Mouse (Mus musculus) adrenal gland, postnatal 4 days (tissue): ENCODE measurements around the gene Ism1. TPM values are rescaled to one million over a fixed set of nuclear protein-coding genes. Genes with fewer than 3 reads are reported as not detected.

Experiments
- DNase-seq, 2 experiments: peaks; one replicate each; pipeline ENCODE4 v3.0.0; 2021 to 2022; ENCODE audit warnings: low spot score in 2 of 2, mixed read lengths in 2 of 2
- total RNA-seq, 2 experiments: library from RNA; stranded (reverse); gene quantifications; 2 replicates each; pipeline ENCODE4 v1.2.3; 2021

Gene Ism1
- total RNA-seq, 2 experiments from 2014 or later: 28.5 to 38.9 TPM

GRCm38 (mm10) chr2:139711640-139712039, 33.7 kb downstream of the Ism1 start:
- no peak for DNase-seq

GRCm38 (mm10) chr2:139712046-139712445, 34.1 kb downstream of the Ism1 start:
- DNase-seq: no peak

GRCm38 (mm10) chr2:139714206-139714605, 36.2 kb downstream of the Ism1 start:
- no peak for DNase-seq

GRCm38 (mm10) chr2:139717772-139718171, 39.8 kb downstream of the Ism1 start:
- no peak for DNase-seq

GRCm38 (mm10) chr2:139722700-139723099, 44.7 kb downstream of the Ism1 start:
- DNase-seq: peak; percentile 45 to 47

GRCm38 (mm10) chr2:139723304-139723703, 45.3 kb downstream of the Ism1 start:
- DNase-seq: peak in 1 of 2 experiments; percentile 8

GRCm38 (mm10) chr2:139724202-139724838, 46.3 kb downstream of the Ism1 start:
- DNase-seq: no peak

- DNase-seq: no peak
Observed at GRCm38 (mm10) chr2:139725328-139725727, 47.4 kb downstream of the Ism1 start.

- DNase-seq: no peak
Observed at GRCm38 (mm10) chr2:139728060-139728459, 50.1 kb downstream of the Ism1 start.

- DNase-seq: no peak
Observed at GRCm38 (mm10) chr2:139729377-139729776, 51.4 kb downstream of the Ism1 start.

GRCm38 (mm10) chr2:139742381-139742780, 64.4 kb downstream of the Ism1 start:
- no peak for DNase-seq

GRCm38 (mm10) chr2:139757021-139757420, 79.0 kb downstream of the Ism1 start:
- DNase-seq: no peak

- DNase-seq: no peak
Observed at GRCm38 (mm10) chr2:139757456-139757855, 79.5 kb downstream of the Ism1 start.

- no peak for DNase-seq
Observed at GRCm38 (mm10) chr2:139764355-139764754, 86.4 kb downstream of the Ism1 start.

GRCm38 (mm10) chr2:139774949-139775570, 97.1 kb downstream of the Ism1 start:
- DNase-seq: no peak

- DNase-seq: no peak
Observed at GRCm38 (mm10) chr2:139776644-139777043, 98.7 kb downstream of the Ism1 start.

GRCm38 (mm10) chr2:139778283-139778682, 100.3 kb downstream of the Ism1 start:
- no peak for DNase-seq

GRCm38 (mm10) chr2:139783318-139783850, 105.4 kb downstream of the Ism1 start:
- no peak for DNase-seq

- no peak for DNase-seq
Observed at GRCm38 (mm10) chr2:139784465-139784864, 106.5 kb downstream of the Ism1 start.

GRCm38 (mm10) chr2:139784946-139785345, 107.0 kb downstream of the Ism1 start:
- DNase-seq: no peak

- no peak for DNase-seq
Observed at GRCm38 (mm10) chr2:139788658-139789057, 110.7 kb downstream of the Ism1 start.

GRCm38 (mm10) chr2:139792345-139793120, 114.6 kb downstream of the Ism1 start:
- DNase-seq: no peak
